Mouse (Mus musculus) kidney, embryonic 14.5 days (tissue): ENCODE data around the gene Sf3a3. TPM values are rescaled to one million over a fixed set of nuclear protein-coding genes. Genes with fewer than 3 reads are reported as not detected.

Source experiments
- ATAC-seq: fragments of 200-750 bp; cut with Nextera tagmentation; 2 replicates; pipeline ENCODE4 v1.8.0; 2017; ENCODE audit warnings: moderate number of reproducible peaks, mild to moderate bottlenecking, moderate TSS enrichment, moderate library complexity; ENCODE audit not compliant: low FRiP score, low TSS enrichment
- H3K27ac ChIP-seq: fragments of 300-500 bp; sonication (generic); 2 replicates; pipeline ENCODE4 v1.5.1; 2014; ENCODE audit warnings: low read depth, mild to moderate bottlenecking, low read length, moderate library complexity, mixed read lengths
- H3K27me3 ChIP-seq: fragments of 300-500 bp; sonication (generic); 2 replicates; pipeline ENCODE4 v1.6.1; 2014; ENCODE audit warnings: mild to moderate bottlenecking, low read length; ENCODE audit not compliant: control insufficient read depth, insufficient read depth
- H3K36me3 ChIP-seq: fragments of 300-500 bp; sonication (generic); 2 replicates; pipeline ENCODE4 v1.6.1; 2014; ENCODE audit warnings: low read length, mixed read lengths; ENCODE audit not compliant: control insufficient read depth, insufficient read depth
- H3K4me1 ChIP-seq: fragments of 300-500 bp; sonication (generic); 2 replicates; pipeline ENCODE4 v1.6.1; 2014; ENCODE audit warnings: low read length, mixed read lengths; ENCODE audit not compliant: control insufficient read depth, insufficient read depth
- H3K4me2 ChIP-seq: fragments of 300-500 bp; sonication (generic); replicated peaks from 2 replicates; pipeline ENCODE4 v1.6.1; 2014; ENCODE audit warnings: low read depth, mild to moderate bottlenecking, low read length
- H3K4me3 ChIP-seq: fragments of 300-500 bp; sonication (generic); 2 replicates; pipeline ENCODE4 v1.5.1; 2014; ENCODE audit warnings: mild to moderate bottlenecking, low read length
- H3K9ac ChIP-seq: fragments of 300-500 bp; sonication (generic); 2 replicates; pipeline ENCODE4 v1.6.1; 2014; ENCODE audit warnings: low read depth, mild to moderate bottlenecking, low read length, moderate library complexity
- H3K9me3 ChIP-seq: fragments of 300-500 bp; sonication (generic); 2 replicates; pipeline ENCODE4 v1.6.1; 2016; ENCODE audit warnings: low read length; ENCODE audit not compliant: control insufficient read depth
- WGBS: fragments of 180-500 bp; shearing (Covaris S2); extraction: QIAGEN DNeasy Blood & Tissue Kit; methylation state at CpG from one replicate; pipeline ENCODE4 v1.1.7; 2014; 5-methylcytosine and 5-hydroxymethylcytosine counted together
- polyA plus RNA-seq: library from polyadenylated mRNA; unstranded; fragments of >200 nt; fragmentation: Nextera tagmentation; extraction: Ambion mirVana; gene quantifications from 2 replicates; pipeline ENCODE4 v1.2.1, GENCODE M21; 2014

The Sf3a3 gene
- polyA plus RNA-seq, 1 experiment from 2014 or later, result 183 TPM

DNA sequence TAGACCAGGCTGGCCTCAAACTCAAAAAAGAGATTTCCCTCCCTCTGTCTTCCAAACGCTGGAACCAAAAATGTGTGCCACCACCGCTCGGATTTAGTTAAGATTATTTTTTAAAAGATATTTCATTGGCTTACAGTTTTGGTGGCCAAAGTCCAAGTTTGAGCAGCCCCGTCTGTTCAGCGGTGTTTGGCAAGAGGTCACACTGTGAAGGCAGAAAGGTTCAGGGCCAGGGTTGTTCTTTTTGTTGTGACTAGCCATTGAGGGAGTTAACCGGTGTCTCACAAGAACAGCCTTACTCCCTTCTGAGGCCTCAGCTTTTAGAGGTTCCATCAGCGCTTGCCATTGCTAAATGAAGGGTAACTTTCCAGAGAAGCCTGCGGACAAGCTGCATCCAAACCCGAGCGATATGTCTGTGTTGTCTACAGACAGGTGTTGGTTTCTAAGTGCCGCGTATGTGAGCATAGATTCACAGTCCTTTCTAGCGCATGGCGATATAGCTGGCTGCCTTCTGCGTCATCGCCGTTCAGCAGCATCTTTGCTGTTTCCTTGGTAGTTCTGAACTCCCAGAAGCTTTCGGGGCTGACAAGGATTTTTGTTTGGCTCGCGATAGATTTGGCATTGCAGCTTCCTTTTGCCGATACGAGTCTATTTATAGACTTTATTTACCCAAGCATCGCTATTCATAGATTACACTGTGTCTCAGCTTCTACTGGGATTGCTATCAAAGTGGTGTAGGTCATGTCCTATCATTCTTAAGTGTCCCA lies 51.4 kb downstream of the Sf3a3 start:
- no peaks in the 10 kb centered on the region for H3K4me1 ChIP-seq
- no peaks in the 10 kb centered on the region for H3K27me3 ChIP-seq
- H3K36me3 ChIP-seq, result no peaks in the 10 kb centered on the region
- H3K4me2 ChIP-seq, result no peak overlapping the region
- 82% methylated on average over 23 of the region's 23 CpGs for WGBS
- H3K9ac ChIP-seq, result no peak overlapping the region
- no peaks in the 10 kb centered on the region for H3K9me3 ChIP-seq
- no peak overlapping the region for H3K4me3 ChIP-seq
- H3K27ac ChIP-seq, result no peak overlapping the region
- ATAC-seq, result no peak

DNA sequence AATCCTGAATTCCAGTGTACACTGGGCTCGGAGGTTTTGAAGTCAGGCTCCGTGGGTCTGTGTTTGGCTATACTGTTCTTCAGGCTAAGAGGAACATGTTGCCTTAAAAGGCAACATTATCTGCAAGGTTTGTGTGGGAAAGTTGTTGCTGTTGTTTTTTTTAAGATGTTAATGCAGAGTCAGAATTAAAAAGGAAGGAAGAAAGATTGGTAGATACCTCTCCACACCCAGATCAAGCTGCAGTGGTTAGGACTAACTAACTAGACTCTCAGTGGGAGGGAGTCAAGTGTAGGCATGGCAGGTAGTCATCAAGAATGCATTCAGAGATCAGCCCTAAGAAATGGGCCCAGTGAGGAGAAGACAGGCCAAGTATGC lies 52.0 kb downstream of the Sf3a3 start:
- no peaks in the 10 kb centered on the region for H3K9me3 ChIP-seq
- WGBS, result 85% methylated on average over 2 of the region's 2 CpGs
- H3K4me2 ChIP-seq, result no peak overlapping the region
- no peak for ATAC-seq
- no peaks in the 10 kb centered on the region for H3K4me1 ChIP-seq
- H3K36me3 ChIP-seq, result no peaks in the 10 kb centered on the region
- no peak overlapping the region for H3K27ac ChIP-seq
- no peaks in the 10 kb centered on the region for H3K27me3 ChIP-seq
- no peak overlapping the region for H3K4me3 ChIP-seq
- no peak overlapping the region for H3K9ac ChIP-seq

DNA sequence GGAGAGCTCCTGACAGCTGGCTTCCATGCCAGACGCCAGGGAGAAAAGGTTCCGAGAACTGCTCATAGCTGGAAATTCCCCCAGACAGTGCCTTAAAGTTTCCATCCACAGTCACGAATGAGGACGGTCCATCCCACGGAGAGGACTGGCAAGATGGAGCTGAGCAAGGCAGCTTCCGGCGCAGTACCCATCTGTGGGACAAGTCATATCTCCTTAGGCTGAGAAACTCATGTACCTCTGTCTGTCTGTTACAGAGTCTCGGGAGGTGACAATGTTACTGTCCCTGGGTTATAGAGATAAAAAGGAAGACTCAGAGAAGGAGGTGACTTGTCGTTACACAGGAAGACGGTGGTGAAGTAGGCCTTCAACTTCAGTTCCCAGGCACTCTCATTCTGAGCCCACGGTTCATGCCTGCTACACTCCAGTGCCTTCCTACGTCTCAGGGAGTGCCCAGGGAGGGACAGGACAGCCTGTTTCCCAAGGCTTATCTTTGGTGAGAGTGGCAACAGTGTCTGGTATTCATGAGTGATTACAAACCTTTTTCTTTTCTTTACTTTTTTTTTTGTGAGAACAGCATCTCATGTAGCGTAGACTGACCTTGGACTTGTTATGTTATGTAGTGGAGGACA lies 54.5 kb downstream of the Sf3a3 start:
- no peak overlapping the region for H3K4me3 ChIP-seq
- no peak overlapping the region for H3K9ac ChIP-seq
- H3K27me3 ChIP-seq, result no peaks in the 10 kb centered on the region
- 78% methylated on average over 13 of the region's 13 CpGs for WGBS
- ATAC-seq, result no peak
- H3K4me2 ChIP-seq, result no peak overlapping the region
- H3K36me3 ChIP-seq, result no peaks in the 10 kb centered on the region
- no peaks in the 10 kb centered on the region for H3K9me3 ChIP-seq
- no peaks in the 10 kb centered on the region for H3K4me1 ChIP-seq
- H3K27ac ChIP-seq, result no peak overlapping the region

DNA sequence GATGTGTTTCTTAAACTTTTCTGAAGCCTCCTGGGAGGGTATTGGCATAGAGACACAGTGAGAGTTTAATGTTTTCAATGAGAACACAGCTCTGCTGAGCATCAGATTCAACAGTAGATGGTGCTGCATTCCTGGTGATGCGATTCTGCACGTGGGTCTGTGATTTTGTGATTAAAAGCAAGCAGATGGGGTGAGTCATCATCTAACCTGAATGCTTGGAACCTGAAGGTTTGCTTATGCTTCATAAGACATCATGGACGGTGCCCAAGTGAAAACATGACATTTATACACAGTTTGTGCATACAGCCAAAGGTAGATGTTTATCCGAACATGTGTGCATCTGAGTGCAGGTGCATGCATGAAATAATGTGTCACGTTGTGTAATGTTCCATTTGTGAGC lies 56.0 kb downstream of the Sf3a3 start:
- WGBS, result 77% methylated on average over 5 of the region's 5 CpGs
- Histone ChIP-seq H3K27me3 (no peaks in the 10 kb centered on the region), H3K4me2 (no peak overlapping the region), H3K9ac (no peak overlapping the region), H3K27ac (no peak overlapping the region), H3K4me1 (no peaks in the 10 kb centered on the region), H3K36me3 (no peaks in the 10 kb centered on the region), H3K4me3 (no peak overlapping the region), H3K9me3 (no peaks in the 10 kb centered on the region)
- ATAC-seq, result no peak

DNA sequence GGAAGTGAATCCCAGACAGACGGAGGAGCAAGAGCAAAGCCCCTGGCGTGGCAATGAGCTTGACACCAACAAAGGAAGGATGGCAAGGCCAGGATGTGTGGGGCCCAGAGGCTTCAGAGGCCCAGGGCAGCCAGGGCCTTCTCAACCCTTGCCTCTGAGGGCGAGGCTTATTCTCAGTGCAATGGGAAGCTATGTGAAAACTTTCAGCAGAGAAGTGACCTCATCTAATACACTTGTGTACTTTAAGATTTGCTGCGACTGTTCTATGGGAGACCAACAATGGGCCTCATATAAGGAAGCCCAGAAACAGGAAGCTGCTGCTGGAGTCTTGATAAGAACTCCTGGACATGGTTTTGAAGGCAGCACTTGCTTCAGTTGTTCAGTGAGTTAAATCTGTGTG lies 57.5 kb downstream of the Sf3a3 start:
- 62% methylated on average over 4 of the region's 4 CpGs for WGBS
- Histone ChIP-seq H3K36me3 (no peaks in the 10 kb centered on the region), H3K9ac (no peak overlapping the region), H3K27ac (peak overlapping the region; percentile 15; the same call in 1 of the 2 replicates), H3K27me3 (no peaks in the 10 kb centered on the region), H3K4me2 (no peak overlapping the region), H3K4me1 (no peaks in the 10 kb centered on the region), H3K9me3 (no peaks in the 10 kb centered on the region), H3K4me3 (no peak overlapping the region)
- ATAC-seq, result no peak

DNA sequence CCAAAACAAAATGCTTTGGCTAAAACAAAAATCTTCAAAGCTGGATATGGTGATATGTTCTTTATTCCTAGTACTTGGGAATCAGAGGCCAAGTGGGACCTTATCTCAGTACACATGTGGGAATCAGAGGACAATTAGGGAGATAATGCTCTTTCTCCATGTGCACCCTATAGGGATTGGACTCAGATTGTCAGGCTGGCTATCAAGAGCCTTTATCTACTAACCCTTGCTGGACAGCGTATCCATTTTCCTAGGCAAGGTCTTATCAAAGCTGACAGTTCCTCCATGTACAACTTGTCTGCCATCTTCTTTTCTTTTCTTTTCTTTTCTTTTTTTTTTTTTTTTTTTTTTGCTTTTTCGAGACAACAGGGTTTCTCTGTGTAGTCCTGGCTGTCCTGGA lies 58.9 kb downstream of the Sf3a3 start:
- H3K36me3 ChIP-seq, result no peaks in the 10 kb centered on the region
- H3K4me3 ChIP-seq, result no peak overlapping the region
- no peak overlapping the region for H3K27ac ChIP-seq
- no peaks in the 10 kb centered on the region for H3K9me3 ChIP-seq
- no peaks in the 10 kb centered on the region for H3K4me1 ChIP-seq
- no peak overlapping the region for H3K9ac ChIP-seq
- no peak overlapping the region for H3K4me2 ChIP-seq
- H3K27me3 ChIP-seq, result no peaks in the 10 kb centered on the region
- WGBS, result 78% methylated on average over 2 of the region's 2 CpGs
- ATAC-seq, result no peak

DNA sequence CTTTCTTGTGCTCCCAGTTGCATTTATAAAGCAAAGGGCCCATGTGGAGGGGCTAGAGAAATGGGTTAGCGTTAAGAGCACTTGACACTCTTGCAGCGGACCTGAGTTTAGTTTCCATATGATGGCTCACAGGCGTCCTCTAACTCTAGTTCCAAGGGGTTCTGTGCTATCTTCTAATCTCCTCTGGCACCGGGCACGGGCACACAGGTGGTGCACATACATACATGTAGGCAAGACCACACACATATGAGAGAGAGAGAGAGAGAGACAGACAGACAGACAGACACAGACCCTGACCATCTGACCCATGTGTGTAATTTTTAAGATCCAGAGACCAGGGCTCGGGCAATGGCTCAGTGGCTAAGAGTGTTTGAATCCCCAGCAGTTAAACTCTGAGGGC lies 59.4 kb downstream of the Sf3a3 start:
- no peaks in the 10 kb centered on the region for H3K9me3 ChIP-seq
- no peak overlapping the region for H3K4me3 ChIP-seq
- 94% methylated on average over 6 of the region's 6 CpGs for WGBS
- H3K4me2 ChIP-seq, result no peak overlapping the region
- H3K4me1 ChIP-seq, result no peaks in the 10 kb centered on the region
- H3K36me3 ChIP-seq, result no peaks in the 10 kb centered on the region
- H3K9ac ChIP-seq, result no peak overlapping the region
- ATAC-seq, result no peak
- H3K27me3 ChIP-seq, result no peaks in the 10 kb centered on the region
- H3K27ac ChIP-seq, result no peak overlapping the region

DNA sequence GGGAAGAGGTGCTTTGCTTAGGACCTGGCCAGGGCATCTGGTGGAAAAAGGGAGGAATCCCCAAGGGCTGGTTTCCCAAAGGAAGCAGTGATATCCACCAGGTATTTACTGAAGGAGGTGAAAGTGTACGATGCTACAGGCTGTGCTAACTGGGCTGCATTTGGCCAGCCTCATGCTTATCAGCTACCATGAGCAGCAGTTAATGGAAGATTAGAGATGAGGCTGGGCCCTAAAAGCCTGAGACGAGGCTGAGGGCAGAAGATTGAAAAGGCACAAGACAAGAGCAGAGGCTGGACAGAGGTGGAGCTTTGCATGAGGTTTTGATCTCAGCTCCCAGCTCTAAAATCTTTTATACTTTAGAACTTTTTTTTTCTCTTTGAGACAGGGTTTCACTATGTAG lies 59.9 kb downstream of the Sf3a3 start:
- Histone ChIP-seq H3K36me3 (0 out of 2 replicates have a peak, but pooled peaks cover 1% of the 10 kb centered on the region), H3K4me1 (no peaks in the 10 kb centered on the region), H3K9ac (no peak overlapping the region), H3K9me3 (no peaks in the 10 kb centered on the region), H3K4me2 (no peak overlapping the region), H3K4me3 (no peak overlapping the region), H3K27ac (no peak overlapping the region), H3K27me3 (no peaks in the 10 kb centered on the region)
- 73% methylated on average over 2 of the region's 2 CpGs for WGBS
- ATAC-seq, result no peak

DNA sequence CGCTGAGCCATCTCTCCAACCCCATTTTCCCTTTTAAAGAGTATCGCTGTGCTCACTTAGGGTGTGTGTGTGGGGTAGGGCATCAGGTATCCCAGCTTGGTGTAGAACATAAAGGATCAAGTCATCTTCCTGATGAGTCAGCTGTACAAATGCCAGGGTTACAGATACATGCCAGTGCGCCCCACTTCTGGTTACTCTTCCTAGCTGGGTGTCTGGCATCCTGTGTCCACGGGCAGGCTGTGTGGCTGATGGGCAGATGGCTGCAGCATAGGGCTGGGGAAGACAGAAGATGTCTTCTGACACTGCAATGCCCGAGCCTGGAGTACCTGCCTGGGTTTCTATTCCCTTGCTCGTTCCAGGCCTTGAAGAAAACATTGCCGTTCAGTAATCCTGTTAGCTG lies 66.8 kb downstream of the Sf3a3 start:
- Histone ChIP-seq H3K27me3 (no peaks in the 10 kb centered on the region), H3K9me3 (no peaks in the 10 kb centered on the region), H3K4me3 (no peak overlapping the region), H3K4me1 (0 out of 2 replicates have a peak, but pooled peaks cover 4% of the 10 kb centered on the region), H3K9ac (no peak overlapping the region), H3K36me3 (peaks cover 44% of the 10 kb centered on the region), H3K27ac (no peak overlapping the region), H3K4me2 (no peak overlapping the region)
- 91% methylated on average over 7 of the region's 7 CpGs for WGBS
- no peak for ATAC-seq
